8 mouse cellular contexts compared by ENCODE assay signal in genomic region chr2:119757601-119758100, GRCm38 (mm10). TPM values are rescaled to one million over a fixed set of nuclear protein-coding genes. Genes with fewer than 3 reads are reported as not detected.
DNase-seq lines count a peak whose midpoint lies in the region; ATAC-seq and TF ChIP-seq lines count a peak whose summit lies in the region.

No protein-coding gene starts in this region.

- no peak for TF ChIP-seq CTCF in gastrocnemius, adult 2 months (IDR thresholded peaks at IDR 0.05)
- TF ChIP-seq CTCF in CH12.LX (conservative IDR thresholded peaks at IDR 0.05 in 1 of 2, IDR thresholded peaks at IDR 0.05 in 1 of 2; ENCODE audit: low read depth in 2 of 2, low read length in 2 of 2), result no peak
- no peak for TF ChIP-seq CTCF in midbrain, postnatal 0 days (IDR thresholded peaks at IDR 0.05)

- H3K4me2 ChIP-seq in CH12.LX (ENCODE audit: insufficient read depth, low read depth, poor library complexity, severe bottlenecking), result peak overlapping the region; percentile 79
- peak overlapping the region; percentile 99 for H3K4me2 ChIP-seq in intestine, embryonic 15.5 days (replicated peaks)
- peak overlapping the region; percentile 87 for H3K4me2 ChIP-seq in midbrain, postnatal 0 days (ENCODE audit: low read depth, low read length, poor library complexity, severe bottlenecking)

- H3K79me2 ChIP-seq in CH12.LX (replicated peaks; ENCODE audit: control insufficient read depth, extremely low read depth, insufficient read depth, poor library complexity, severe bottlenecking), result no peaks in the 10 kb centered on the region

- dilution Hi-C loops in CH12.LX (cut with MboI; ENCODE audit: extremely low pct_ligation_motif_present, extremely low pct_unique_long_range_greater_than_20kb, low sequenced_read_pairs), result no loop called here

- H3K4me3 ChIP-seq in gastrocnemius, adult 2 months, result peak overlapping the region; percentile 83
- H3K4me3 ChIP-seq in CH12.LX (replicated peaks in 1 of 3; ENCODE audit: low read depth in 2 of 3, low read length in 2 of 3, poor library complexity in 1 of 3), result peak overlapping the region in 2 of 3 experiments; percentile 10 to 67
- peak overlapping the region; percentile 65 for H3K4me3 ChIP-seq in intestine, embryonic 15.5 days (replicated peaks)
- H3K4me3 ChIP-seq in midbrain, postnatal 0 days (ENCODE audit: low read depth, low read length), result peak overlapping the region; percentile 72

- peaks cover 0 to 8% of the 10 kb centered on the region in 2 experiments for H3K36me3 ChIP-seq in CH12.LX (replicated peaks in 1 of 2; ENCODE audit: control insufficient read depth in 1 of 2, insufficient read depth in 1 of 2, low read length in 1 of 2)
- no peaks in the 10 kb centered on the region for H3K36me3 ChIP-seq in intestine, embryonic 15.5 days
- H3K36me3 ChIP-seq in midbrain, postnatal 0 days (ENCODE audit: insufficient read depth, low read length), result no peaks in the 10 kb centered on the region

- no peaks in the 10 kb centered on the region for H3K9me3 ChIP-seq in CH12.LX (replicated peaks; ENCODE audit: low read length)
- no peaks in the 10 kb centered on the region for H3K9me3 ChIP-seq in intestine, embryonic 15.5 days
- H3K9me3 ChIP-seq in midbrain, postnatal 0 days (ENCODE audit: low read length), result no peaks in the 10 kb centered on the region

- peaks cover 0 to 5% of the 10 kb centered on the region in 2 experiments; a peak in 2 of 4 replicates for H3K4me1 ChIP-seq in CH12.LX (ENCODE audit: control insufficient read depth in 1 of 2, insufficient read depth in 2 of 2)
- peaks cover 16% of the 10 kb centered on the region for H3K4me1 ChIP-seq in intestine, embryonic 15.5 days (replicated peaks)
- 0 out of 2 replicates have a peak, but pooled peaks cover 6% of the 10 kb centered on the region for H3K4me1 ChIP-seq in midbrain, postnatal 0 days (ENCODE audit: insufficient read depth, low read length)

- H3K27me3 ChIP-seq in CH12.LX (replicated peaks), result peaks cover 10% of the 10 kb centered on the region
- peaks cover 43% of the 10 kb centered on the region for H3K27me3 ChIP-seq in intestine, embryonic 15.5 days (replicated peaks)
- H3K27me3 ChIP-seq in midbrain, postnatal 0 days (ENCODE audit: insufficient read depth, low read length), result peaks cover 33% of the 10 kb centered on the region

- DNase-seq in gastrocnemius, adult 2 months, result peak; percentile 35
- no peak for DNase-seq in gastrocnemius, adult 18-20 months (ENCODE audit: low spot score)
- no peak for DNase-seq in CH12.LX (ENCODE audit: extremely low read depth)
- DNase-seq in embryo, embryonic 11 days, result peak; percentile 21
- DNase-seq in midbrain, postnatal 0 days (ENCODE audit: low spot score), result peak; percentile 15
- no peak for DNase-seq in adrenal gland, postnatal 36 days
- DNase-seq in urinary bladder, postnatal 36 days (ENCODE audit: low spot score in 2 of 2), result no peak

- in situ Hi-C loops in CH12.LX (cut with MboI; ENCODE audit: low pct_ligation_motif_present, low pct_unique_long_range_greater_than_20kb, low sequenced_read_pairs), result no loop called here

- intact Hi-C loops in gastrocnemius, adult 2 months (cut with DNase I), result no loop called here

- WGBS in intestine, embryonic 15.5 days, result 2% methylated on average over 28 of the region's 31 CpGs
- 4% methylated on average over 19 of the region's 31 CpGs for WGBS in midbrain, postnatal 0 days

- no peak overlapping the region for H3K27ac ChIP-seq in gastrocnemius, adult 2 months
- H3K27ac ChIP-seq in CH12.LX (ENCODE audit: insufficient read depth, low read depth), result no peak overlapping the region
- no peak overlapping the region for H3K27ac ChIP-seq in intestine, embryonic 15.5 days
- no peak overlapping the region for H3K27ac ChIP-seq in midbrain, postnatal 0 days (ENCODE audit: low read depth, low read length)

- TF ChIP-seq EP300 in CH12.LX (IDR thresholded peaks at IDR 0.05; ENCODE audit: low read length), result no peak

- H3K9ac ChIP-seq in CH12.LX (ENCODE audit: insufficient read depth, low read depth), result peak overlapping the region; percentile 46; the same call in 1 of the 2 replicates
- peak overlapping the region; percentile 63 for H3K9ac ChIP-seq in intestine, embryonic 15.5 days
- peak overlapping the region; percentile 50 for H3K9ac ChIP-seq in midbrain, postnatal 0 days (replicated peaks; ENCODE audit: low read length, poor library complexity, severe bottlenecking)

- no peak for TF ChIP-seq RAD21 in CH12.LX (IDR thresholded peaks at IDR 0.05; ENCODE audit: low read depth, low read length)

- ATAC-seq in intestine, embryonic 15.5 days, result peak; percentile 68
- no peak; the same call in 1 of the 2 replicates for ATAC-seq in midbrain, postnatal 0 days (ENCODE audit: low FRiP score)

- TF ChIP-seq POLR2A in CH12.LX (IDR thresholded peaks at IDR 0.05; ENCODE audit: low read depth, low read length), result no peak

TF ChIP-seq in CH12.LX, 34 proteins besides CTCF, POLR2A, EP300 and RAD21:
- TF ChIP-seq HCFC1 (IDR thresholded peaks at IDR 0.05; ENCODE audit: low read depth, low read length) (no peak), ZMIZ1 (IDR thresholded peaks at IDR 0.05; ENCODE audit: low read depth, low read length) (no peak), MYC (IDR thresholded peaks at IDR 0.05; ENCODE audit: low read depth, low read length) (no peak), MXI1 (IDR thresholded peaks at IDR 0.05; ENCODE audit: low read depth, low read length) (no peak)

RNA-seq across cellular contexts. Expression of gene Ltk, which starts 2.6 kb away (rescaled TPM):
- not detected for total RNA-seq in gastrocnemius, adult 2 months (2021)
- total RNA-seq in gastrocnemius, adult 18-20 months (2021), result not detected
- total RNA-seq in CH12.LX (2012; rRNA removed) (1.3 and 2.3 TPM in 2 replicates), CH12.LX (2014; rRNA removed) (not detected in 2 replicates)
- polyA plus RNA-seq in CH12.LX (2012; ENCODE audit: insufficient read length, low read depth), result 0.10 TPM in 1 of 2 replicates, not detected in the other
- 0.87 and 1.4 TPM in 2 replicates for polyA plus RNA-seq in intestine, embryonic 15.5 days (2015; fragmentation: Nextera tagmentation; extraction: Ambion mirVana)
- 8.1 and 9.9 TPM in 2 replicates for total RNA-seq in midbrain, postnatal 0 days (2014; rRNA removed)
- 2.7 and 3.2 TPM in 2 replicates for polyA plus RNA-seq in midbrain, postnatal 0 days (2015; fragmentation: Nextera tagmentation; extraction: Ambion mirVana)
- total RNA-seq in adrenal gland, postnatal 36 days (2021), result under 1 TPM; 0.79 to 0.86 TPM

RNA-seq across cellular contexts. Expression of gene Itpka, which starts 15.5 kb away (rescaled TPM):
- not detected for total RNA-seq in gastrocnemius, adult 2 months (2021)
- not detected for total RNA-seq in gastrocnemius, adult 18-20 months (2021)
- total RNA-seq in CH12.LX (2012; rRNA removed) (0.25 and 0.34 TPM in 2 replicates), CH12.LX (2014; rRNA removed) (0.28 and 0.39 TPM in 2 replicates)
- polyA plus RNA-seq in CH12.LX (2012; ENCODE audit: insufficient read length, low read depth), result 0.40 and 0.54 TPM in 2 replicates
- 9.5 and 9.7 TPM in 2 replicates for polyA plus RNA-seq in intestine, embryonic 15.5 days (2015; fragmentation: Nextera tagmentation; extraction: Ambion mirVana)
- 0.42 and 3.4 TPM in 2 replicates for total RNA-seq in midbrain, postnatal 0 days (2014; rRNA removed)
- 0.50 and 0.57 TPM in 2 replicates for polyA plus RNA-seq in midbrain, postnatal 0 days (2015; fragmentation: Nextera tagmentation; extraction: Ambion mirVana)
- 1 to 10 TPM; 3.0 to 3.2 TPM for total RNA-seq in adrenal gland, postnatal 36 days (2021)

RNA-seq across cellular contexts. Expression of gene Rpap1, which starts 29.7 kb away (rescaled TPM):
- total RNA-seq in gastrocnemius, adult 2 months (2021), result 10 to 100 TPM; 14.4 to 16.7 TPM
- 10 to 100 TPM; 14.6 to 16.6 TPM for total RNA-seq in gastrocnemius, adult 18-20 months (2021)
- total RNA-seq in CH12.LX (2012; rRNA removed) (28.9 and 31.8 TPM in 2 replicates), CH12.LX (2014; rRNA removed) (8.5 and 9.0 TPM in 2 replicates)
- 28.7 and 34.7 TPM in 2 replicates for polyA plus RNA-seq in CH12.LX (2012; ENCODE audit: insufficient read length, low read depth)
- polyA plus RNA-seq in intestine, embryonic 15.5 days (2015; fragmentation: Nextera tagmentation; extraction: Ambion mirVana), result 24.2 and 24.8 TPM in 2 replicates
- total RNA-seq in midbrain, postnatal 0 days (2014; rRNA removed), result 16.0 and 20.5 TPM in 2 replicates
- 11.1 and 11.4 TPM in 2 replicates for polyA plus RNA-seq in midbrain, postnatal 0 days (2015; fragmentation: Nextera tagmentation; extraction: Ambion mirVana)
- 10 to 100 TPM; 13.4 to 17.8 TPM for total RNA-seq in adrenal gland, postnatal 36 days (2021)

RNA-seq across cellular contexts. Expression of gene Tyro3, which starts 39.9 kb away (rescaled TPM):
- under 1 TPM; 0.10 to 0.73 TPM for total RNA-seq in gastrocnemius, adult 2 months (2021)
- total RNA-seq in gastrocnemius, adult 18-20 months (2021), result under 1 TPM; 0.27 to 0.95 TPM
- total RNA-seq in CH12.LX (2012; rRNA removed) (31.8 and 39.7 TPM in 2 replicates), CH12.LX (2014; rRNA removed) (19.1 and 20.3 TPM in 2 replicates)
- polyA plus RNA-seq in CH12.LX (2012; ENCODE audit: insufficient read length, low read depth), result 23.7 and 24.7 TPM in 2 replicates
- 14.7 and 15.5 TPM in 2 replicates for polyA plus RNA-seq in intestine, embryonic 15.5 days (2015; fragmentation: Nextera tagmentation; extraction: Ambion mirVana)
- 66.3 and 72.0 TPM in 2 replicates for total RNA-seq in midbrain, postnatal 0 days (2014; rRNA removed)
- 21.3 and 21.8 TPM in 2 replicates for polyA plus RNA-seq in midbrain, postnatal 0 days (2015; fragmentation: Nextera tagmentation; extraction: Ambion mirVana)
- 1 to 10 TPM; 3.5 to 4.7 TPM for total RNA-seq in adrenal gland, postnatal 36 days (2021)

Comparison
In these comparisons a context has a peak if more than half of its experiments do, and no peak if none do; other contexts are left out.
1. DNase-seq: peak in gastrocnemius, adult 2 months (single experiment), embryo, embryonic 11 days (single experiment) and midbrain, postnatal 0 days (single experiment); none in gastrocnemius, adult 18-20 months (single experiment), CH12.LX (single experiment), adrenal gland, postnatal 36 days (0 of 2) and urinary bladder, postnatal 36 days (0 of 2).
2. Peak in every context shown above with its lines, with median percentiles within 50 percentile points of each other: H3K4me3 ChIP-seq, H3K4me2 ChIP-seq and H3K9ac ChIP-seq.